Mouse (Mus musculus) bone marrow macrophage, adult 2 months (primary cell): ENCODE data around the gene Trim29. TPM values are rescaled to one million over a fixed set of nuclear protein-coding genes. Genes with fewer than 3 reads are reported as not detected.

Source experiments
- H3K27ac ChIP-seq: 2 replicates; pipeline ENCODE4 v1.5.1; 2012; ENCODE audit warnings: low read depth, low read length; ENCODE audit not compliant: insufficient read depth
- H3K4me1 ChIP-seq: 2 replicates; pipeline ENCODE4 v1.6.1; 2012; ENCODE audit warnings: low read length; ENCODE audit not compliant: control insufficient read depth, insufficient read depth
- H3K4me3 ChIP-seq: 2 replicates; pipeline ENCODE4 v1.5.1; 2012; ENCODE audit warnings: mild to moderate bottlenecking, low read length, moderate library complexity; ENCODE audit not compliant: insufficient read depth
- CTCF ChIP-seq: IDR thresholded peaks from 2 replicates; pipeline ENCODE4 v1.5.1; 2012; ENCODE audit warnings: low read depth, mild to moderate bottlenecking, low read length, moderate library complexity
- POLR2A ChIP-seq: IDR thresholded peaks from 2 replicates; pipeline ENCODE4 v1.6.1; 2012; ENCODE audit warnings: mild to moderate bottlenecking, low read depth, low read length, borderline replicate concordance
- polyA plus RNA-seq: library from polyadenylated mRNA; stranded (reverse); fragments of >200 nt; gene quantifications from 2 replicates; pipeline ENCODE4 v1.2.4, GENCODE M21; 2012; ENCODE audit not compliant: missing spikeins, insufficient read depth, insufficient read length

Gene Trim29
- polyA plus RNA-seq, 1 experiment = not detected

DNA sequence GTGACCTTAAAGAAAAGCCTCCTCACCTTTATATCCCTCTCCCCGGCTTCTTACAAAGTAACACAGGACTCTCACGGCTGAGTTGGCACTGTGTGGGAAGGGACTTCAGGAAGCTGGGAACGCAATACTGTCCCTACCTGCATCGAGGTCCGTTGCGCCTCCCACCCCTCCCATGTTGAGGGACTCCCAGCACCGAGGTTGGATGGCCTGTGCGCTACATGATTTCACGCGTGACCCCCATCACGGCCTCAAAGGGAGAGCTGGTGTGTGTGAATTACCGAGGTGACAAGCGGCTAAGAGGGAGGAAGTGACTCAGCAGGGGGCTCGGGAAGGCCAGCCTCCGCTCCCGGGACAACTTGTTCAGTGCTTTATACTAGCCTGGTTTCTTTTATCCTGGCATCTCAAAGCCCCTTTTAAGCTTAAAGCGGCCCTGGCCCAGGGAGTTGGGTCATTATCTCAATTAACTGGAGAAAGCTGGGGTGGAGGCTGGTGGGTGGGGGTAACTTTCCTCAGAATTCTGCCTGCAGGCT is 39.9 kb upstream of the Trim29 start:
- no peak for TF ChIP-seq POLR2A
- no peak for TF ChIP-seq CTCF
- peak overlapping the region; percentile 20; the same call in 1 of the 2 replicates for H3K4me3 ChIP-seq
- H3K27ac ChIP-seq = no peak overlapping the region
- H3K4me1 ChIP-seq = no peaks in the 10 kb centered on the region; the same call in 1 of the 2 replicates

GRCm38 (mm10) chr9:43271761-43272518 is 38.7 kb upstream of the Trim29 start:
- H3K4me1 ChIP-seq = no peaks in the 10 kb centered on the region; the same call in 1 of the 2 replicates
- TF ChIP-seq POLR2A = no peak
- TF ChIP-seq CTCF = no peak
- no peak overlapping the region for H3K4me3 ChIP-seq
- no peak overlapping the region for H3K27ac ChIP-seq

DNA sequence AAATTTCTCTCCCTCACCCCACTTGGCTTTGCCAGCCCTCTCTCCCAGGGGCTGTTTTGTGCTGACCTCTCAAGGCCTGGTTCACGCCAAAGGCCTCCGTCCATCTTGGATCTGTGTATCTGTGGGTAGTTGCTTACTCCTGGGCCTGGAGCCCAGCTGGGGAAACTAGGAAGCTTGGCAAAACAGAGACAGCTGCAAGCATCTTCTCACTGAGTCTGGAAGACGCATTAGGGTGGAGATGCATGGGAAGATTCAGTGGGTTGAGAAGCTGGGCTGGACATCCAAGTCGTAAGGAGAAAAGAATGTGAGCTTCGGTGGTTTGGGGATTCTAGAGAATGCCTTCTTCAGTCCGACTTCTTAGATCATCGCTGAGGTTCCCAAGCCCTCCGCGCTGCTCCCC is 36.9 kb upstream of the Trim29 start:
- no peaks in the 10 kb centered on the region; the same call in 1 of the 2 replicates for H3K4me1 ChIP-seq
- H3K27ac ChIP-seq = no peak overlapping the region
- H3K4me3 ChIP-seq = no peak overlapping the region
- no peak for TF ChIP-seq CTCF
- no peak for TF ChIP-seq POLR2A

DNA sequence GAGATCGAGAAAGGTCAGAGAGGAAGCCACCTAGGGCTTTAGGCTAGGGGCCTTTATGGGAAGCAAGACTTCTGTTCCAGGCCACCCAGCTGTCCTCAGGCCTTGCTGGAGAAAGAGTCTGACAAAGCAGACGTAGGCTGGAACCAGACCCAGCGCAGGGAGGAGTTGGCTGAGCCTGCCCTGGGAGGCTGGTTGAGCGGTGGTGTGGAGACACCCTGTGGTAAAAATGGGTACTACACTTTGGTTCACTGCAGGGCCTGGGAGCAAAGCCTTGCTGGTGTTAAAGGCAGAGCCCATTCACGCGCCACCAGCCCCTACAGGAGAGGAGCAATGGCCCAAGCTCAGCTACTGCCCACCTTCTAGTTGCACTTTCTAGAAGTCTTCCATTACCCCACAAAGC is 26.4 kb upstream of the Trim29 start:
- H3K4me3 ChIP-seq = no peak overlapping the region
- TF ChIP-seq POLR2A (no peak), CTCF (peak; percentile 42)
- H3K27ac ChIP-seq = no peak overlapping the region
- no peaks in the 10 kb centered on the region for H3K4me1 ChIP-seq

DNA sequence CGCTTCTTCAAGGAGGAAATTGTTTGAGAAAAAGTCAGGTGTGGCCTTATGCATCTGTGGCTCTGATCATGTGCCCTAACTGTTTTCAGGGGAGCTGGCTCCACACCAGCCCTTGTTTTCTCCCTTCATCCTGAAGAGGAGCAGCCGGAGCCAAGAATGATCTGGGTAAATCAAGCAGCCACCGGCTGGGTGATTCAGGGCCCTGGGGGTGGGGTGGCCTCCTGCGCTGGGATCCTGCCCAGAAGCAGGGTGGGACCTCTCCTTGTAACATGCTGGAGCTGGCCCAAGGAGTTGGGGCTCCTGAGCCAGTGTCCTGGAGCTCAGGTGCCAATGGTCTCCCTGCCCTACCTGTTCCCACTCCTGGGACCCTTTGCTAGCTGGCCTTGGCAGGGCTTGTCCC is 25.4 kb upstream of the Trim29 start:
- Histone ChIP-seq H3K4me3 (no peak overlapping the region), H3K27ac (no peak overlapping the region), H3K4me1 (no peaks in the 10 kb centered on the region)
- TF ChIP-seq POLR2A (no peak), CTCF (no peak)

DNA sequence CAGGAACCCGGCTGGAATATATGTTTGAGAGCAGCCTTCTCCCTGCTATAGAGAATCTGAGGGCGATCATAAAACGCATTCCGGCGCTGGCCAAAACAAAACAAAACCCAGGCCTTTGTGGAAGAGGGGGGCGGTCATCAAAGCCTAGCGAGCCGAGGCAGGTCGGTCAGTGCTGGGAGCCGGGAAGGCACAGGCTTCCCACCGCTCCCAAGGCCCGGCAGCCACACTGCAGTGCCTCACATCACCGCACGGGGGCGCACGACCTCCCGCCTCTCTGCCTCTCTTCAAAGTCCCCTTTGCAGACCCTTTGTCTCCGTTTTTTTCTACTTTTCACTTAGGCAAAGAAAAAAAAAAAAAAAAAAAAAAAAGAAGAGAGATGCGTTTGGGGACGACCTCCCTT is 23.8 kb upstream of the Trim29 start:
- TF ChIP-seq POLR2A (no peak), CTCF (peak; percentile 82)
- H3K4me3 ChIP-seq = no peak overlapping the region
- no peaks in the 10 kb centered on the region for H3K4me1 ChIP-seq
- H3K27ac ChIP-seq = no peak overlapping the region

DNA sequence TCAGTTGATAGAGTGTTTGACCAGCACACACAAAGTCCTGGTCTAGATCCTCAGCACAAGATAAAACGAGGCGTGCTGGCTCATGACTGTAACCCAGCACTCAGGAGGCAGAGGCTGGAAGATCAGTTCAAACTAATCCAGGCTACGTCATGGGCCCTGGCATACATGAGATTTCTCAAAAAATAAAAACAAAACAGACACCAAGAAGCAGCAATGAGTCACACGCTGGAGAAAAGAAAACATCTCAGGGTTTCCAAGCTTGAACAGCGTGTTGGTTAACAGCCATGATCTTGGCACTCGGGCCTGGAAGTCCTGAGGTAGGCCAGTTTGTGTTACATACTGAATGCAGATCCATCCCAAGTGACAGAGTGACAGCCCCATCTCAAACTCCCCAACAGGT is 17.6 kb upstream of the Trim29 start:
- Histone ChIP-seq H3K4me3 (no peak overlapping the region), H3K4me1 (no peaks in the 10 kb centered on the region), H3K27ac (no peak overlapping the region)
- no peak for TF ChIP-seq POLR2A
- no peak for TF ChIP-seq CTCF

GRCm38 (mm10) chr9:43300394-43300793 is 10.3 kb upstream of the Trim29 start:
- Histone ChIP-seq H3K4me3 (no peak overlapping the region), H3K27ac (peak overlapping the region; percentile 96), H3K4me1 (peaks cover 55% of the 10 kb centered on the region)
- TF ChIP-seq CTCF (no peak), POLR2A (no peak)

- peak overlapping the region; percentile 82 for H3K27ac ChIP-seq
Measured at GRCm38 (mm10) chr9:43302989-43303388, 7.7 kb upstream of the Trim29 start.

GRCm38 (mm10) chr9:43305882-43306281 is 4.8 kb upstream of the Trim29 start:
- H3K27ac ChIP-seq = peak overlapping the region; percentile 47
- H3K4me3 ChIP-seq = no peak overlapping the region
- TF ChIP-seq POLR2A = no peak
- peaks cover 50% of the 10 kb centered on the region for H3K4me1 ChIP-seq

More at GRCm38 (mm10) chr9:43302989-43303388, 7.7 kb upstream of the Trim29 start:
- H3K4me3 ChIP-seq = no peak overlapping the region
- TF ChIP-seq CTCF = no peak
- no peak for TF ChIP-seq POLR2A
- peaks cover 67% of the 10 kb centered on the region for H3K4me1 ChIP-seq
